Mouse (Mus musculus) CD8-positive naive resting alpha-beta T cell, adult 2 months (primary cell): ENCODE results near the gene Fam240a.

Experiments
- DNase-seq, 2 experiments: peaks; one replicate each; pipeline ENCODE4 v3.0.0; 2022; ENCODE audit warnings: low read depth in 2 of 2, low spot score in 2 of 2

Fam240a gene

DNA sequence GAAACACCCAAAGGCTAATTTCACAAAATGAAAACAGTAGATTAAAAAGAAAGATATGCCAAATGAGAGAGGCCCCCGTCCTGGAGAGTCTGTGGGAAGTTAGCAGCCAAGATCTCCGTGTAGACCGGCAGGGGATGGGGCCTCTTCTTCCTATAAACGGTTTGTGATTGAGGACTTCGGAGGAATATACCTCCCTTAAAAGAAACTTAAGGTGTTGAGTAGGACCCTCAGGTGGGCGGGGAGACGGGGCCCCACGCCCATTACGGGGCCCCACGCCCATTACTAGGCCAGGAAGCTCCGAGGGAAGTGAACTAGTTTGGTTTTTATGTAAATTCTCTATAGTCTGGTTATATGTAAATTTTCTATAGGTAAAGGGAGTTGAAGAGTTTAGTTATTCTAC is 29.3 kb upstream of the Fam240a start, which contains the start of gene Tdgf1:
Tdgf1 (minus strand) TSS at position 233 of the 400 bp plus-strand sequence.
- DNase-seq: no peak

DNA sequence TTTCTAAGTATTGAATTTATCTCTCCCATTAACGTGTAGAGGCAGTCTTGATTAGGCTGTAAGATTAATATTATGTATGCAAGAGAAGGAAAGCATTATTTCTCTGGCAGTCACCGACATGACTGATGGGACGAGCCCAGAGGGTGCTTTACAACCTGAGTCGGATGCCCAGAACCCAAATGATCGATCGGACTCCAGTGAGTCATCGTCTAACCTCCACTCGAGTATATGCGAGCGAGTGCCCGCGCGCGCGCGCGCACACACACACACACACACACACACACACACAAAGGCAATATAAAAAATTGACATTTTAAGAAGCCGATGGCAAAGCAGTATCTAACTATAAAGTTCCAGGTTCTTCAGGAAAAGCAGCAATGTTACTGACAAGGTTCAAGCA is 28.7 kb upstream of the Fam240a start:
- no peak for DNase-seq

DNA sequence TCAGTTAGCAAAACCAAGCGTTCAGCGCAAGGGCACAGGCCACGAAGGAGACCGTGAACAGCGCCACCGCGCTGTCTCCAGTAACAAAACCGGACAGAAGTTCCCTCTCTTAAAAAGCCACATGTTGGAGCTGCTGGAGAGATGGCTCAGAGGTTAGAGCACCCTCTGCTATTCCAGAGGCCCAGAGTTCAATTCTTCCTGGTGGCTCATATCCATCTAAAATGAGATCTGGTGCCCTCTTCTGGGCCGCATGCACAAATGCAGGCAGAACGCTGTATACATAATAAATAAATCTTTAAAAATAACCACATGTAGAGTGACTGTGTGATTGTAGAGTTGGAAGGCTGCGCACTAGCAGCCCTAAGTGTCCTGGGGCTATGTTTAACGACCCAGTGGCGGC is 27.6 kb upstream of the Fam240a start:
- DNase-seq: peak in 1 of 2 experiments; percentile 33

DNA sequence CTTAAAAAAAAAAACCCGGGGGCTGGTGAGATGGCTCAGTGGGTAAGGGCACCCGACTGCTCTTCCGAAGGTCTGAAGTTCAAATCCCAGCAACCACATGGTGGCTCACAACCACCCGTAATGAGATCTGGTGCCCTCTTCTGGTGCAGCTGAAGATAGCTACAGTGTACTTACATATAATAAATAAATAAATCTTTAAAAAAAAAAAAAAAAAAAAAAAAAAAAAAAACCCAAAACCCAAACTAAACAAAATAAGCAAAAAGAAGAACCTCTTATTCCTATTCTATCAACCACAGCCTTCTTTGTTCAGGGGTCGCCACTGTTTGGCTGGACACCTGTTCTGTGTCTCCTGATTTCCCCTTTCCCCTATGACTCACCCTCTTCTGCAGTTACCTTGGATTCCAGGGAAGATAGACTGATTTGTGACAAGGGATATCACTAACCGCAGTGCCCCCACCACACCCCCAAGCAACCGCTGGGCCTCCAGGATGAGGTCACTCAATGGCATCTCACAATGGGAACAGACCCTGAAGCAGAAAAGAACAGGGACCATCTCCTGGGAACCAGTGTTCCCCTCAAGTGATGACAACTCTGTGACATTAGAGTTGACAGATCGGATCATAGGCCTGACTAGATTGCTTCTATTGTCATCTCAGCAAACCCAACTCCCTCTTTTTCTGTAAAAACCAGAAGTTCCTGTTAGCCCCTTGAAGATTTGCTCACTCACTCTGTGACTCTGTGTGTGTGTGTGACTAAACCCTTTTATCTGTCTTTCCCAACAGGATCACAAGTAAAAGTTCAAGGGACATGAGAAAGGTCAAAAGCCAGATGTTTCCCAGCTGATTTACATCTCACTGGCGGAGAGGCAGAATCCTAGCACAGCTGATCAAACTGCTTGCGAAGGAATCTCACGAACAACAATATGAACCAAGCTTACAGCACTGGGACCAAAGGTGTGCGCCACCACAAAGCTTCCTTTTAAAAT is 21.1 kb upstream of the Fam240a start:
- DNase-seq: no peak

DNA sequence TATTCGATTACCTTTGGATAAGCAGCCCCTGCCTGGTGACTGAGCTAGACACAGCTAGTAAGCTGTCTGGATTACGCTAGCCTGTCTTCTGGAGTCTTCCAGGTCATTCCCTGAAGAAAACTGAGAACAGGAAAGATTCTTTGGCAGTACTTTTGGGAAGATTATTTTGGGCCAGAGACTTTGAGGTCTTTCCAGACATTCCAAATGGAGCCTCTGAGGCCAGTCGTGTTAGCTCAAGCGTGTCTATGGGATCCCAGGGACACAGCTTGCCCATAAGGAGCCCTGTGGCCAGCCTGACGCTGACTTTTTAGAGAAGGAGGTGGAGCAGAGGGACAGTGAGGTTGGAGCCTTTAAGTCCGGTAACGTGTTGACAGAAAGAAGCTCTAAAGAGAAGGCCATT is 19.3 kb upstream of the Fam240a start:
- no peak for DNase-seq

DNA sequence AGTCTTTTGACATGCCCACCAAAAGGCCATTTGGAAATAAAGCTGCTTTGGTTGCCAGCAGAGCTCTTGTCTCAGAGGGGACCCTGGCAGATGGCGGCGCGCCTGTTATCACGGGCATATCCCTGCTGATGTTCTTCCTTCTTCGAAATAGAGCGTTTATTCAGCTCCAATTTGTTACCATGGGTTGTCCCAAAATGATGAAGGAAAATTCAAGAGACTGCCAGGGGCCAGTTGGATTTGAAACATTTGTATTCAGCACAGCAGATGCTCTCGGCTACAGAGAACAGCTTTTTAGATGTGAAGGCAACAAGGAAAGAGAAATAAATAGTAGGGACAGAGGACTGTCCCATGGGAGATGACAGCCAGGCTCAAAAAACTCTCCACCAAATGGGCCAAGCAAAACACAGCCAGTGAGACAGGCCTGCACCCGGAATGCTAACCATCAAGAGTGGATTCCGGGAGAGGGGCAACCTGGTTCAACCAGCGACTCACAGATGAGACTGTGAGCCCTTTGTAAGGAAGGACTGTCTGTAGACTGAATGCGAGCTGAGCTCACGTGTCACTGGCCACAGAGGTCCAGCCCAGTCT is 17.3 kb upstream of the Fam240a start:
- DNase-seq: no peak

DNA sequence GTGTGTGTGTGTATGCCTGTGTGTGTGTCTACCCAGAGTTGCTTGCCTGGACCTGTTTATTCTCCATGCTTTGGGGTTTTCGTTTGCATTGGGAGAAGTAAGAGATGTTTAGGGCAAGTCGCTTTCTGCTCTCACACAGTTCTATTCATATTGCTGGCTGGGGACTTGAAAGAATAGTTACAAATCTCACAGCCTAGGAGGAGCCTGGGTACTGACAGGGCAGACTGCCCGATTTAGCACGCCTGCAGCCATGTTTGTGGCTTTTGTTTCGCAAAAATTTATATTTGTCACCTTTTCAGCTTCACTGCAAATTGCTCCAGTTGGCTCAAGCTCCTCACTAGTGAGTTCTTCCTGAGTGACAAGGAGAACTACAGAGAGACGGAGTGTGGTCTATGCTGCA is 14.9 kb upstream of the Fam240a start:
- DNase-seq: no peak

DNA sequence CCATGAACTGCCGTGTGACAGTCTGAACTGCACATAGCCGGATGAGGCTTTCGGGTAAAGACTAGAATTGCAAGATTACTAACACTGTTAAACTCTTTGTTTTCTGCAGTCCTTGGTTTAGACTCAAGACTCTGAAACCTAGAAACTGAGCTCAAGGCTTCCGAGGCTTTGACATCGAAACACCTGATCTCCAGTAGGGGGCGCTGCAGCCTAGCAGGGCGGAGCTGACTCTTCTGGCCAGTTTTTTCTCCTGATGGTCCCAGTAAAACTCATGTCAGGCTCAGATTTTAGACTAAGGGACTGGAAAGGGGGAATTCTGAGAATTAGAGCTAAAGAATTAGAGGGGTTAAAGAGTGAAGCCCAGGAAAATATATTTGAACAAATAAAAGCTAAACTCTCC is 6.1 kb upstream of the Fam240a start:
- peak; percentile 73 to 80 for DNase-seq

DNA sequence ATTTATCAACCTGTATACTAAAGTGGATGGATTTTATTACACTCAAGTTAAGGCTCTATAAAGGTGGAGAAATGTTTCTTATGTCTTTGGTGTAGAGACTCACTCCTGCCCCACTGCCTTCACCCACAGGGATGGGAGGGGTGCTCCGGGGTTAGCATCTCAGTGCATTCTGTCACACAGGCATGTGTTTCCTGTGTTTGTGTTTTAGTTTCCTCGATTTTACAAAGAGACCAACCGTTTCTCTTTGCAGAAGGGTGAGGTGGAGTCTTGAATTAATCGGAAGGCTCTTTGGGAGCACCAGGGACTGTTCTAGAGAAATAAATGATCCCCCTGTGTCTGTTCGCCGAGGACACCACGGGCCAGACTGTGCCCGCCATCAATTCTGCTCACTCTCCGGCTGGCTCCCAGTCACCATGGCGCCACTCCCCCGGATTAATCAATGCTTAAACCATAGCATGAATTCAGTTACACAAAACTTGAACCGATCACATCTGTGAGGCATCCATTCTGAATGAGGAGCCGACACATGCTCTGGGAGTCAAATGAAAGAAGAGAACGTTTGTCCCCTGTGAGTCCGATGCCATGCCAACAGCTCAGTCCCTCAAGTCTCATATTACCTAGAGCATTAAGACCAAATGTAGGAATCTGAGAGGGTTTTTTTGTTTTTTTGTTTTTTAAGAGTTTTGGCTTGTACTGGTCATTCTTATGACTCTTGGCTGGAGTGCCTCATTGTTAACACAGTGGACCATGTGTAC is 4.2 kb upstream of the Fam240a start:
- peak in 1 of 2 experiments; percentile 59 for DNase-seq

DNA sequence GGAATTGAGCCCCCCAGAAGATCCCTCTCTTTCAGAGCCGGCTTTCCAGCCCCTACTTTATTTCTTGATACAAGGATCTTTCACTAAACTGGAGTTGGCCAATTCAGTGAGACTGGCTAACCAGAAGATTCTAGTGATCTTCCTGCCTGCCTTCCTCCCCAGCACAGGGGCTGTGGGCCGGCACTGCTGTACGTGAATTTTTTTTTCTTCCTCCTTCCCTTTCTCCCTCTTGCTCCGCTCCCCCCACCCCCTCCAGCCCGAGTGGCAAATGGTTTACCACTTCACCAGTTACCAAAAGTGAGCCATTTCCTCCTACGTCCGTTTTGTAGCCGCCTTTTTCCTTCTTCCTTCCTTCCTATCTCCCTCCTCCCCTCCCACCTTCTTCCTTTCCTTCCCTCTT is 1.2 kb downstream of the Fam240a start:
- no peak for DNase-seq

DNA sequence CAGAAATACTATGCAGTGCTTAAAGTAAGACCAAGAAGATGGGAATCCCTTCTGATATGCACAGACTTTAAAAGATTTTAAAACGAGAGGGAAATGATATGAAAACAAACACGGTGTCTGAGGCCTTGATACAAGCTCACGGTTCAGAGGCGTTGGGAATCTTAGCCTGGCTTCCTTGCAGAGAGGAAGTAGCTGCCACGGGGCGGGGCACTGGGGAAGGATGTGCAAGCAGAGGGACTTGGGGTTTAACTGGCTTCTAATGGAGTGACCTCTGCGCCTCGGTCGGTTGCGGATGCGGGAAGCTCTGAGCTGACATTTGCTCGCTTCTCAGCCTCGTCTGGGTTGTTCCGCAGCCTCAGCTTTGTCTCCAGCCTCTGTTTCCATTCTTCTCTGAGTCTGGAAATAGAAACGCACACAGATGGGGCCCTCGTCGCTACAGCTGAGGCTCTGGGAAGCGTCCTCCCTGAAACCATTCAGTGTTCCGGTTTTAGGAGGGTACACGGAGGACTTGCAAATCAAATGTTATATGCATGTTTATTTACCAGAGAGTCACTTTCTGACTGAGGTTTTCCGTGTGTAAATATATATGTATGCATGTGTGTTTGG is 1.9 kb downstream of the Fam240a start:
- DNase-seq: no peak

DNA sequence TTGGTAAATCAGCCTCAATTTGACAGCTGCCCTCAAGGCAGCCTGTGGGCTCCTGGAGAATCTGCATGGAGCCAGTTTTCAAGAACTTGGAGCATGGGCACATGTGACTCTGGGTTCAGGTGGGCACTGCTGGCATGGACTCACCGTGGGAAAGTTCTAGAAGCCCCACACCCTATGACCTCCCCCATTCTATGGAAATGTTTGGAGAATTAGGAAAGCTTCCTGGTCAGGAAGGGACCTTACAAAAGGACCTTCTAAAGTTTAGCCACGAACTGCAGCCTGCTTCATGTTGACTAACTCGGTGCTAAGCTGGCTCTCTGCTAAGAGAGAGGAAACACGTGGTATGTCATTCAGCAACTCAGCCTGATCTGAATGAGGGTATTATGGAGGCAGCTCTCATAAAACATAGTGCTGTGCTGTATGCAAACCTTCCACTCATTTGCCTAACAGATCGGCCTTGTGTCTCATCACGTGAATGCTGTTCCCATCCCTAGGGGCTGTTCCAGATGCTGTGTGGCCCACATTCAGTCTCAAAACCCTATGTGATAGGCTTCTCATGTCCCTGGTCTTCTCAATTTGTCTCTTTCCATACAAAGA is 7.2 kb downstream of the Fam240a start:
- no peak for DNase-seq

DNA sequence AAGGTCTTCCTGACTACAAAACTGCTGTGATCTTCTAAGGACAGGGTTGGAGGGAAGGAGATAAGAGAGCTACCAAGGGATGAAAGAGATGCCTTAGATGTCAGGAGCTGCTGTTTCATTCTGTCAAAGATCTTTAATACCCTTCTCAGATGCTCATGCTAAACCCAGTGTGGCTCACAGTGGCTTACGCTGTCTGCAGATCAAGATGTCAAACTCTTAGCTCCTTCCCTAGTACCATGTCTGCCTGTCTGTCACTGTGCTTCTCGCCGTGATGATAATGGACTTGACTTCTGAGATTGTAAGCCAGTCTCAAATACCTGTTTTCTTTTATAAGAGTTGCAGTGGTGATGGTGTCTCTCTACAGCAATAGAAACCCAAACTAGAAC is 8.0 kb downstream of the Fam240a start:
- DNase-seq: no peak

DNA sequence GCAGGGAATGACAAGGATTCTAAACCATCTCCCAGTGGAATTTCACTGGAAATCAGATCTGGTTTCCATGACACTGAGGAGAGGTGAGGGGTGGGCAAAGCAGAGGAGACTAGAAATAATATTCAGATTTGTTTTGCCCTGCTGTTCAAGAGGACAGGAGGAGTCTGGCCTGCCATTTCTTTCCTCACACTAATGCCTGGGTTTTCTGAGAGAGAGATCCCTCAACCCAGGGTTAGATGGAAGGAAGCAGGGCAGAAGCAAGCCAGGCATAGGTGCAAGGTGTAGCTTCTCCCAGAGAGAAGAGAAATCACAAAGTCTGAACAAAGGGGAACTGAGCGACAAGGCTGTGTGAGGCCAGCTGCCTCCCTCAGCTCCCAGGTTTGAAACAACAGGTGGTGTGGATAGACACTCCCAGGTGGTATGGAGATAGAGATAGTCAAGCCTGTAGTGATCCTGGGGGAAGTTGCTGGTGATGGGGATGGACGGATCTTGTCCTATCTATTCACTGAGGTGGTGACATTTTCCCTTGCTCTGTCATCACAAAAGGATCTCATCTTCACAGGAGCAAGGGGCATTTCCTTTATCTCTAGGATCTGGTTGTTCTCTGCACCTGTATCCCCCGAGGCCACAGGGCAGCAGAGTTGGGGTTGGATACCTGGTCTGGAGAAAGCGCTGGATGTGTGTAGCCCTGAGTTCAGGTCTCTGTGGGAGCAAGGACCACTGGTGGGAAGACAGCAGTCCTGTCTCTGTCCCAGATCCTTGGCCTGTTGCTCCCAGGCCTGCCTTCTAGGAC is 8.6 kb downstream of the Fam240a start:
- DNase-seq: no peak

DNA sequence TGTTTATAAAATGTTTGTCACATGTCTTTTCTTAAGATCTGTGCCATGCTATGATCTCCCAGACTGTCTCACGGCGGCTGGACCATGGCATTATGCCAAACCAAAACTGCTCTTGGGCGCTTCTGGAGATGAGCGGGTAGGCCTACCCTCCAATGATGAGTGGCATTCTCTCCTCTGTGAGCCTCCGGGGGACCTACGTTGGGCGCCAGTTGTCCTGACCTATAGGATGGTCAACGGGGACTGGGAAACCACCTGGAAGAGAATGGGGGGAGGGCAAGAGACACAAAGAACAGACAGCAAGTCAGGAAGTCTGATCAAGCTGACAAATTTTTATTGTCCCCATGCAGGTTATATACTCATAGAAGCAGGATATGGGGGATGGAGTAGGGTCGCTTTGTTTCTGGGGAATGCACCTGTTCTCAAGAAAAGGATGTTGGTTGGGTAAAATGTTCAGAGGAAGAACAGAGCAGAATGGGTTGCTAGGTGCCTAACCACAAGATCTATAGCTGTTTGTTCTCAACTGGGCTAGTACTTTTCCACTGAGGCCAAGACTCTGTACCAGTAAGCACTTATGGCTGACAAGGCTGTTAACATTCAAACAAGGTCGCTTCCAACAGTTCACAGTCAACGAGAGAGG is 9.3 kb downstream of the Fam240a start:
- peak; percentile 67 to 72 for DNase-seq

DNA sequence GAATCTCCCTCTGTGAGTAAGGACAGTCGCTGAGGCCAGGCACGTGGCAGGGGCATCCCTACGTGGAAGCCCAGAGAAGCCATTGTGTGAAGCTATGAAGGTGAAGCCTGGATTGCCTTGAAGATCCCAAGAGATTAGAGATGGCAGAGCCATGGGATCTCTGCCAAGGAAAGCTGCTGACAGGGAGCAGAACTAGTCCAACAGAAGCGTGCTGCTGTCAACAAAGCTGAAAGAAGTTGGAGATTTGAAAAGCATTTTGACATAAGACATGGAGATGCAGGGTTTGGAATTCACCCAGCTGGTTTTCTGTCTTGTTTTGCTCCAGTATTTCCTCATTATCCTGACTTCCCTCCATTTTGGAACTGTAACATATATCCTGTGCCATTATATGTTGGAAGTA is 14.4 kb downstream of the Fam240a start:
- DNase-seq: no peak

DNA sequence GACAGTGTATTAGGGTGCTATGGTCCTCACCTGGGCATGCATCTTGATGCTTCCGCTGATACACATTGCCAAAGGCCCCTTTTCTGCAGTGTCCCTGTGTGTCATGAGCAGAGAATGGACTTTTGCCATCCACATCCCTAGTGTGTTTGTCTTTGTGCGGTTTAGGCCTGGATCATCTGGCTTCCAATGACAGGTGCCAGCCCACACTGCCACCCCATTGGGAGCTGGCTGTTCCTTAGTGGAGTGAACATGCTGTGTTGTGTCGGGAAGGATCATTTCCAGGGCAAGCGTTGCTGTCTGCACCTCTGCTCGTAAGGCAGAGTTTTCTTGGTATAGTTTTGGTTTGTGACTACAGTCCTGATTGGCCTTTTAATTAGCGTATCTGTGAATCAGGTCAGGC is 15.5 kb downstream of the Fam240a start:
- no peak for DNase-seq

DNA sequence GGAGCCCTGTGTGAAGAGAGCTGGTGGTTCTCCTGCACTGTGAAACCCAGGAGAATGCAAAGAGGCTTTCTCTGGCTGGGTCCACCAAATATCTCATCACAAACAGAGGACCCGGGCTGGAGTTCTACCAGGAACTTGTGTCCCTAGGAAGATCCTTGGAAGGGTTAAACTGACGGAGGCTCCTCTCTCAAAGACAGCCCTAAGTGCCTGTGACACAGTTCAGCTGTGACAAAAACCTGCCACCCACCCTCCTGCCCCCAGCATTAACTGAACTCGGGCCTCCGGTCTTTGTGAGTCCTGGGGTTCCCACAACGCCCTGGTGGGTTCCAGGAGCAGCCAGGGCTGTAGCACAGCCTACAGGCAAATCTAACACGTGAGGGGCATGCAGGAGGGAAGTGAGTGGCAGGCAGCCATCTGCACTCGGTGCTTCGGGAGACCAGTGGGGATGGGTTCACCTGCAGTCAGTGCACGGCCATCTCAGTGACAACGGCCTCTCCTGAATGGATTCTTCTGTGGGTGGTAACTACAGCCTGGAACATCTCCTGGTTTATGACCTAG is 17.1 kb downstream of the Fam240a start:
- no peak for DNase-seq

DNA sequence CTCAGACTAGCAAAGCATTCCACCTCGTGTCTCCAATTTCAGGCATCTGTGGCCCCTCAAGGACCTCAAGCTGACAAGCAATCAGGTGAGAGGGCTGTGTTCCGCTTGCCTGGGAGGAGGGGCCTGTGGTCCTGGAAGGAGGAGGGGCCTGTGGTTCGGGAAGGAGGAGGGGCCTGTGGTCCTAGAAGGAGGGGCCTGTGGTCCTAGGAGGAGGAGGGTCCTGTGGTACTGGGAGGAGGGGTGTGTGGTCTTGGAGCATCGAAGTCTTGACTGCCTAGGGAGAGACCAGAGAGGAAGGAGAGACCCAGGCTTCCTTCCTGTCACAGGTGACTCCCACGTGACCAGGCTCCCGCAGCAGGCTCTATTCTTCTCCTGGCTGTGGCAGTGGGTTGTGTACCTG is 20.1 kb downstream of the Fam240a start:
- peak; percentile 80 to 82 for DNase-seq
